Mouse (Mus musculus) skeletal muscle tissue, postnatal 0 days (tissue): ENCODE measurements around the gene Gm8011. TPM values are rescaled to one million over a fixed set of nuclear protein-coding genes. Genes with fewer than 3 reads are reported as not detected.

Source experiments
- polyA plus RNA-seq: library from polyadenylated mRNA; unstranded; fragments of >200 nt; fragmentation: Nextera tagmentation; extraction: Ambion mirVana; gene quantifications from 2 replicates; pipeline ENCODE4 v1.2.1, GENCODE M21; 2015

The Gm8011 gene
- polyA plus RNA-seq: not detected in 2 replicates

GRCm38 (mm10) chr14:42463581-42463980 is at the start of gene Gm8011:
Gm8011 (plus strand) TSS chr14:42463881.

GRCm38 (mm10) chr14:42439573-42439972 is 24.1 kb upstream of the Gm8011 start, which contains the start of gene Gm8005:
Gm8005 (minus strand) TSS chr14:42439673.

GRCm38 (mm10) chr14:42502249-42502648 is 38.6 kb downstream of the Gm8011 start, which contains the start of gene Gm8020:
Gm8020 (minus strand) TSS chr14:42502349.

Other genes with a start within 250 kb of the Gm8011 start
- not detected in 2 replicates for gene Gm17026, start 203.8 kb upstream of the Gm8011 start, polyA plus RNA-seq
- gene Gm9611, start 166.5 kb upstream of the Gm8011 start, polyA plus RNA-seq: not detected in 2 replicates
- gene Gm7995, start 153.7 kb upstream of the Gm8011 start, polyA plus RNA-seq: not detected in 2 replicates
- not detected in 2 replicates for gene Gm8005, start 24.2 kb upstream of the Gm8011 start, polyA plus RNA-seq
- gene Gm8020, start 38.5 kb downstream of the Gm8011 start, polyA plus RNA-seq: not detected in 2 replicates
- gene Gm8024, start 60.4 kb downstream of the Gm8011 start, polyA plus RNA-seq: not detected in 2 replicates
- gene Gm17124, start 136.0 kb downstream of the Gm8011 start, polyA plus RNA-seq: not detected in 2 replicates
- not detected in 2 replicates for gene Gm3633, start 178.0 kb downstream of the Gm8011 start, polyA plus RNA-seq
- gene Gm10378, start 192.1 kb downstream of the Gm8011 start, polyA plus RNA-seq: not detected in 2 replicates